ENCODE assay signal across 10 mouse cellular contexts in the genomic region with DNA sequence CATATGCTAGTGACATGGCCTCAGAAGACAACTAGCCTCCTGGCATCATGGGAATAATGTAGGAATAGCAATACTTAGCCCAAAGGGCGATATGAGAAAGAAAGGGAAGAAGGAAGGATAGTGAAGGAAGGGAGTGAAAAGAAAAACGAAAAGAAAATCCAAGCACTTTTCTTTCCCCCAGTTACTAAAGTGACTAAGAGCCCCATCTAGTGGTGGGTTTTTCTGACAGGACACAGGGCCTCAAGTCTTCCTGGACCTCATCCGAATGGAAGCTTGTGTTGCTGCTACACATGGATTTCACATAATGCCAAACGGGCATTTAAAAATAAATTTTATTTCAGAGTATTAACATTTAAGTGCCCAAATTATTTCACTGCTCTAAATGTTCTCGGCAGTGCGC. TPM values are rescaled to one million over a fixed set of nuclear protein-coding genes. Genes with fewer than 3 reads are reported as not detected.
DNase-seq lines count a peak whose midpoint lies in the region; ATAC-seq and TF ChIP-seq lines count a peak whose summit lies in the region.
"Had no signal": no experiment of that assay in that cellular context is flagged by ENCODE, and none has a peak within 500 bp of the region (broad histone marks: within the 10 kb centered on the region; RNA-seq: fewer than 3 reads in every experiment).

No protein-coding gene starts in this region.

- ATAC-seq in forebrain, embryonic 14.5 days = no peak
- ATAC-seq in forebrain, embryonic 15.5 days (replicated peaks) = no peak
- ATAC-seq in liver, embryonic 13.5 days (ENCODE audit: low read depth) = no peak
- ATAC-seq in liver, embryonic 11.5 days (replicated peaks; ENCODE audit: low FRiP score) = no peak
- no peak for ATAC-seq in Patski
- ATAC-seq in frontal cortex, adult (ENCODE audit: low TSS enrichment) = peak; percentile 88

- H3K4me1 ChIP-seq in forebrain, embryonic 14.5 days (ENCODE audit: control insufficient read depth, insufficient read depth, low read length) = no peaks in the 10 kb centered on the region
- H3K4me1 ChIP-seq in forebrain, embryonic 15.5 days = no peaks in the 10 kb centered on the region
- H3K4me1 ChIP-seq in liver, embryonic 13.5 days (replicated peaks) = no peaks in the 10 kb centered on the region
- H3K4me1 ChIP-seq in liver, embryonic 11.5 days (replicated peaks; ENCODE audit: control insufficient read depth, insufficient read depth, low read length) = no peaks in the 10 kb centered on the region
- H3K4me1 ChIP-seq: hindbrain, embryonic 15.5 days had no signal

- H3K9ac ChIP-seq in forebrain, embryonic 14.5 days (ENCODE audit: low read length) = no peak overlapping the region
- no peak overlapping the region for H3K9ac ChIP-seq in forebrain, embryonic 15.5 days (replicated peaks)
- H3K9ac ChIP-seq in liver, embryonic 13.5 days = no peak overlapping the region
- no peak overlapping the region for H3K9ac ChIP-seq in liver, embryonic 11.5 days (ENCODE audit: low read depth, low read length)
- H3K9ac ChIP-seq: hindbrain, embryonic 15.5 days had no signal

- POLR2A ChIA-PET in Patski (lab: Charles Lee) = no interaction called here

- H3K27ac ChIP-seq in forebrain, embryonic 14.5 days (ENCODE audit: low read depth, low read length) = no peak overlapping the region
- no peak overlapping the region for H3K27ac ChIP-seq in forebrain, embryonic 15.5 days (replicated peaks)
- no peak overlapping the region for H3K27ac ChIP-seq in liver, embryonic 13.5 days
- no peak overlapping the region for H3K27ac ChIP-seq in liver, embryonic 11.5 days (ENCODE audit: low read depth, low read length)
- H3K27ac ChIP-seq: hindbrain, embryonic 15.5 days had no signal

- no peak overlapping the region for H3K4me3 ChIP-seq in forebrain, embryonic 14.5 days (ENCODE audit: low read depth, low read length)
- no peak overlapping the region for H3K4me3 ChIP-seq in forebrain, embryonic 15.5 days
- H3K4me3 ChIP-seq in liver, embryonic 13.5 days (replicated peaks) = no peak overlapping the region
- H3K4me3 ChIP-seq in liver, embryonic 11.5 days (ENCODE audit: low read depth, low read length) = no peak overlapping the region
- H3K4me3 ChIP-seq: hindbrain, embryonic 15.5 days; myocyte had no signal

- peak; percentile 77 for DNase-seq in forebrain, embryonic 14.5 days (ENCODE audit: low spot score)
- DNase-seq in liver, embryonic 13.5 days = peak; percentile 9
- no peak for DNase-seq in liver, embryonic 11.5 days (ENCODE audit: low spot score)
- no peak for DNase-seq in Patski (ENCODE audit: low read depth, low spot score)
- peak; percentile 33 for DNase-seq in lung, postnatal 25 days (ENCODE audit: low spot score)
- DNase-seq in urinary bladder, postnatal 36 days (ENCODE audit: low spot score in 2 of 2) = no peak

- TF ChIP-seq CTCF in Patski (IDR thresholded peaks at IDR 0.05) = peak; percentile 68

- WGBS in forebrain, embryonic 14.5 days = 55% methylated on average over 6 of the region's 6 CpGs
- WGBS in forebrain, embryonic 15.5 days = 53% methylated on average over 6 of the region's 6 CpGs
- 44% methylated on average over 6 of the region's 6 CpGs for WGBS in liver, embryonic 13.5 days (ENCODE audit: insufficient replicate concordance)
- 50% methylated on average over 6 of the region's 6 CpGs for WGBS in liver, embryonic 11.5 days

- in situ Hi-C loops in Patski (cut with MboI; ENCODE audit: low pct_unique_long_range_greater_than_20kb) = loop anchor here (25.0 kb wide), 1 partner anchor 636 kb away; no protein-coding TSS in a partner anchor

- no peaks in the 10 kb centered on the region for H3K9me3 ChIP-seq in forebrain, embryonic 14.5 days (replicated peaks; ENCODE audit: control insufficient read depth, low read length)
- no peaks in the 10 kb centered on the region for H3K9me3 ChIP-seq in forebrain, embryonic 15.5 days
- H3K9me3 ChIP-seq in liver, embryonic 13.5 days (replicated peaks) = no peaks in the 10 kb centered on the region
- no peaks in the 10 kb centered on the region for H3K9me3 ChIP-seq in liver, embryonic 11.5 days (ENCODE audit: control insufficient read depth, low read length)
- H3K9me3 ChIP-seq: hindbrain, embryonic 15.5 days had no signal

- H3K36me3 ChIP-seq in forebrain, embryonic 14.5 days (ENCODE audit: control insufficient read depth, insufficient read depth, low read length) = peaks cover 7% of the 10 kb centered on the region; the same call in 1 of the 2 replicates
- 0 out of 2 replicates have a peak, but pooled peaks cover 2% of the 10 kb centered on the region for H3K36me3 ChIP-seq in forebrain, embryonic 15.5 days
- peaks cover 1% of the 10 kb centered on the region; the same call in 1 of the 2 replicates for H3K36me3 ChIP-seq in liver, embryonic 13.5 days
- no peaks in the 10 kb centered on the region for H3K36me3 ChIP-seq in liver, embryonic 11.5 days (ENCODE audit: control insufficient read depth, insufficient read depth, low read length)
- H3K36me3 ChIP-seq: hindbrain, embryonic 15.5 days had no signal

- H3K27me3 ChIP-seq in forebrain, embryonic 14.5 days (replicated peaks; ENCODE audit: control insufficient read depth, insufficient read depth, low read length) = no peaks in the 10 kb centered on the region
- H3K27me3 ChIP-seq in forebrain, embryonic 15.5 days = no peaks in the 10 kb centered on the region
- H3K27me3 ChIP-seq in liver, embryonic 13.5 days = no peaks in the 10 kb centered on the region
- no peaks in the 10 kb centered on the region for H3K27me3 ChIP-seq in liver, embryonic 11.5 days (replicated peaks; ENCODE audit: control insufficient read depth, insufficient read depth, low read length)
- no peaks in the 10 kb centered on the region for H3K27me3 ChIP-seq in Patski
- H3K27me3 ChIP-seq: hindbrain, embryonic 15.5 days had no signal

- CTCF ChIA-PET in Patski (lab: Charles Lee) = interaction anchor here (1.2 to 2.2 kb wide), 2 partner anchors 9 to 23 kb away, joined by 3 to 10 read pairs; no protein-coding TSS in a partner anchor

- H3K4me2 ChIP-seq in forebrain, embryonic 14.5 days (ENCODE audit: low read length) = no peak overlapping the region
- no peak overlapping the region for H3K4me2 ChIP-seq in forebrain, embryonic 15.5 days (replicated peaks)
- H3K4me2 ChIP-seq in liver, embryonic 13.5 days = no peak overlapping the region
- H3K4me2 ChIP-seq in liver, embryonic 11.5 days = no peak overlapping the region
- H3K4me2 ChIP-seq: hindbrain, embryonic 15.5 days had no signal

RNA-seq across cellular contexts. Expression of gene Stxbp4, which starts 14.4 kb away (rescaled TPM):
- 14.7 and 16.8 TPM in 2 replicates for polyA plus RNA-seq in forebrain, embryonic 14.5 days (2014; fragmentation: Nextera tagmentation; extraction: Ambion mirVana)
- polyA plus RNA-seq in forebrain, embryonic 15.5 days (2015; fragmentation: Nextera tagmentation; extraction: Ambion mirVana) = 20.8 and 20.9 TPM in 2 replicates
- 7.0 and 9.9 TPM in 2 replicates for polyA plus RNA-seq in liver, embryonic 13.5 days (2015; fragmentation: Nextera tagmentation; extraction: Ambion mirVana)
- 16.6 and 17.9 TPM in 2 replicates for polyA plus RNA-seq in liver, embryonic 11.5 days (2014; fragmentation: Nextera tagmentation; extraction: Ambion mirVana)
- polyA plus RNA-seq in Patski (2021) = 21.3 TPM

RNA-seq across cellular contexts. Expression of gene Cox11, which starts 14.5 kb away (rescaled TPM):
- polyA plus RNA-seq in forebrain, embryonic 14.5 days (2014; fragmentation: Nextera tagmentation; extraction: Ambion mirVana) = 21.4 and 22.1 TPM in 2 replicates
- polyA plus RNA-seq in forebrain, embryonic 15.5 days (2015; fragmentation: Nextera tagmentation; extraction: Ambion mirVana) = 38.0 and 39.9 TPM in 2 replicates
- 27.1 and 29.8 TPM in 2 replicates for polyA plus RNA-seq in liver, embryonic 13.5 days (2015; fragmentation: Nextera tagmentation; extraction: Ambion mirVana)
- polyA plus RNA-seq in liver, embryonic 11.5 days (2014; fragmentation: Nextera tagmentation; extraction: Ambion mirVana) = 25.9 and 28.8 TPM in 2 replicates
- polyA plus RNA-seq in Patski (2021) = 22.4 TPM

Comparison
In these comparisons a context has a peak if more than half of its experiments do, and no peak if none do; other contexts are left out.
1. DNase-seq: peak in forebrain, embryonic 14.5 days (single experiment), liver, embryonic 13.5 days (single experiment) and lung, postnatal 25 days (single experiment); none in liver, embryonic 11.5 days (single experiment), Patski (single experiment) and urinary bladder, postnatal 36 days (0 of 2).